Mouse (Mus musculus) heart, postnatal 0 days (tissue): ENCODE data around the gene Il18r1. TPM values are rescaled to one million over a fixed set of nuclear protein-coding genes. Genes with fewer than 3 reads are reported as not detected.

Source experiments
- ATAC-seq: fragments of 200-750 bp; cut with Nextera tagmentation; 2 replicates; pipeline ENCODE4 v1.8.0; 2017; ENCODE audit warnings: low read depth, moderate number of reproducible peaks, moderate library complexity; ENCODE audit not compliant: insufficient read depth
- DNase-seq: peaks from one replicate; pipeline ENCODE4 v3.0.0-alpha.2; 2016; ENCODE audit warnings: low spot score
- H3K27ac ChIP-seq: fragments of 300-500 bp; sonication (generic); 2 replicates; pipeline ENCODE4 v1.5.1; 2014; ENCODE audit warnings: low read depth, mild to moderate bottlenecking
- H3K27me3 ChIP-seq: fragments of 300-500 bp; sonication (generic); 2 replicates; pipeline ENCODE4 v1.6.1; 2014; ENCODE audit warnings: low read length, mixed read lengths; ENCODE audit not compliant: control insufficient read depth, insufficient read depth
- H3K36me3 ChIP-seq: fragments of 300-500 bp; sonication (generic); replicated peaks from 2 replicates; pipeline ENCODE4 v1.6.1; 2014; ENCODE audit warnings: low read length, mixed read lengths; ENCODE audit not compliant: control insufficient read depth, insufficient read depth
- H3K4me1 ChIP-seq: fragments of 300-500 bp; sonication (generic); 2 replicates; pipeline ENCODE4 v1.6.1; 2014; ENCODE audit warnings: antibody characterized with exemption; ENCODE audit not compliant: control insufficient read depth, insufficient read depth
- H3K4me2 ChIP-seq: fragments of 300-500 bp; sonication (generic); 2 replicates; pipeline ENCODE4 v1.6.1; 2014; ENCODE audit warnings: low read depth, mild to moderate bottlenecking, low read length, moderate library complexity
- H3K4me3 ChIP-seq: fragments of 300-500 bp; sonication (generic); 2 replicates; pipeline ENCODE4 v1.5.1; 2014; ENCODE audit warnings: low read depth, low read length
- H3K9ac ChIP-seq: fragments of 300-500 bp; sonication (generic); replicated peaks from 2 replicates; pipeline ENCODE4 v1.6.1; 2014; ENCODE audit warnings: low read depth, low read length, mixed read lengths
- H3K9me3 ChIP-seq: fragments of 300-500 bp; sonication (generic); replicated peaks from 2 replicates; pipeline ENCODE4 v1.6.1; 2016; ENCODE audit warnings: low read length; ENCODE audit not compliant: control insufficient read depth
- CTCF ChIP-seq: IDR thresholded peaks from 2 replicates; pipeline ENCODE4 v1.5.1; 2016; ENCODE audit warnings: antibody characterized with exemption, control low read depth, low read depth
- EP300 ChIP-seq: IDR thresholded peaks from 2 replicates; pipeline ENCODE4 v1.6.1; 2016; ENCODE audit warnings: antibody characterized with exemption, low read depth
- WGBS: fragments of 180-500 bp; shearing (Covaris S2); extraction: QIAGEN DNeasy Blood & Tissue Kit; methylation state at CpG from one replicate; pipeline ENCODE4 v1.1.7; 2014; 5-methylcytosine and 5-hydroxymethylcytosine counted together
- polyA plus RNA-seq: library from polyadenylated mRNA; unstranded; fragments of >200 nt; fragmentation: Nextera tagmentation; extraction: Ambion mirVana; gene quantifications from 2 replicates; pipeline ENCODE4 v1.2.1, GENCODE M21; 2015
- total RNA-seq: library from RNA; depleted of rRNA; stranded (reverse); fragments of >200 nt; gene quantifications from 2 replicates; pipeline ENCODE4 v1.2.3, GENCODE M21; 2014; ENCODE audit warnings: low replicate concordance; rRNA removed

Il18r1 gene
- total and polyA plus RNA-seq, 2 experiments from 2014 or later = 0.46 to 0.97 TPM

- Histone ChIP-seq H3K9me3 (no peaks in the 10 kb centered on the region), H3K27me3 (no peaks in the 10 kb centered on the region), H3K27ac (no peak overlapping the region), H3K36me3 (no peaks in the 10 kb centered on the region), H3K4me1 (no peaks in the 10 kb centered on the region), H3K4me2 (no peak overlapping the region), H3K4me3 (no peak overlapping the region), H3K9ac (no peak overlapping the region)
- WGBS = 65% methylated on average over 5 of the region's 5 CpGs
- ATAC-seq (no peak), DNase-seq (no peak)
- TF ChIP-seq CTCF = peak; percentile 40
- TF ChIP-seq EP300 = no peak
These were observed 72.2 kb downstream of the Il18r1 start for GRCm38 (mm10) chr1:40537577-40537976.

- no peaks in the 10 kb centered on the region for H3K4me1 ChIP-seq
- H3K36me3 ChIP-seq = no peaks in the 10 kb centered on the region
- TF ChIP-seq CTCF (peak; percentile 72), EP300 (no peak)
- DNase-seq (peak; percentile 40), ATAC-seq (no peak)
- H3K27me3 ChIP-seq = no peaks in the 10 kb centered on the region
- no peak overlapping the region for H3K4me2 ChIP-seq
- no peak overlapping the region for H3K4me3 ChIP-seq
- no peak overlapping the region for H3K27ac ChIP-seq
- H3K9ac ChIP-seq = no peak overlapping the region
- H3K9me3 ChIP-seq = no peaks in the 10 kb centered on the region
- WGBS = 1% methylated on average over 2 of the region's 2 CpGs
These were observed 79.3 kb downstream of the Il18r1 start for GRCm38 (mm10) chr1:40544650-40545049.

GRCm38 (mm10) chr1:40546645-40547044 is 81.3 kb downstream of the Il18r1 start:
- H3K4me3 ChIP-seq = no peak overlapping the region
- H3K4me1 ChIP-seq = no peaks in the 10 kb centered on the region
- H3K27ac ChIP-seq = no peak overlapping the region
- no peak for TF ChIP-seq CTCF
- no peak for TF ChIP-seq EP300
- H3K27me3 ChIP-seq = no peaks in the 10 kb centered on the region
- DNase-seq (no peak), ATAC-seq (no peak)
- 55% methylated on average over 4 of the region's 4 CpGs for WGBS
- no peaks in the 10 kb centered on the region for H3K9me3 ChIP-seq
- no peak overlapping the region for H3K9ac ChIP-seq
- H3K36me3 ChIP-seq = no peaks in the 10 kb centered on the region
- no peak overlapping the region for H3K4me2 ChIP-seq

- Histone ChIP-seq H3K9me3 (no peaks in the 10 kb centered on the region), H3K36me3 (no peaks in the 10 kb centered on the region), H3K27ac (no peak overlapping the region), H3K4me3 (no peak overlapping the region), H3K4me1 (no peaks in the 10 kb centered on the region), H3K9ac (no peak overlapping the region), H3K27me3 (no peaks in the 10 kb centered on the region), H3K4me2 (no peak overlapping the region)
- no peak for ATAC-seq
- WGBS = 74% methylated on average over 11 of the region's 11 CpGs
- no peak for TF ChIP-seq EP300
- TF ChIP-seq CTCF = no peak
- no peak for DNase-seq
These were observed 81.8 kb downstream of the Il18r1 start for GRCm38 (mm10) chr1:40547064-40547572.

DNA sequence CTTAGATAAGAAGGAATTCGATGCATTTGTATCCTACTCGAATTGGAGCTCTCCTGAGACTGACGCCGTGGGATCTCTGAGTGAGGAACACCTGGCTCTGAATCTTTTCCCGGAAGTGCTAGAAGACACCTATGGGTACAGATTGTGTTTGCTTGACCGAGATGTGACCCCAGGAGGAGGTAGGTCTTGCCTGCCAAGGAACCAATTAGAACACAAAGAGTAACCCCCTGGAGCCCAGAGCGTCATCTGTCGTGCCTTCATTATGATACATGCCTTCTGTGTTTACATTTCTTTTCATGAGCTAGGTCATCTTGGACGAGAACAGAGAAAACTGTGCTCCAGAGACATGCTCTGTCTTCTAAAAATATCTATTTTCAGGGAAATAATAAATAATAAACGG is 82.4 kb downstream of the Il18r1 start:
- H3K27ac ChIP-seq = no peak overlapping the region
- no peaks in the 10 kb centered on the region for H3K27me3 ChIP-seq
- DNase-seq (no peak), ATAC-seq (no peak)
- no peak overlapping the region for H3K4me2 ChIP-seq
- no peak overlapping the region for H3K9ac ChIP-seq
- WGBS = 60% methylated on average over 10 of the region's 10 CpGs
- no peak for TF ChIP-seq CTCF
- TF ChIP-seq EP300 = no peak
- H3K36me3 ChIP-seq = no peaks in the 10 kb centered on the region
- no peaks in the 10 kb centered on the region for H3K4me1 ChIP-seq
- no peaks in the 10 kb centered on the region for H3K9me3 ChIP-seq
- no peak overlapping the region for H3K4me3 ChIP-seq

Other genes with a start within 250 kb of the Il18r1 start
- gene Il1r1, start 240.5 kb upstream of the Il18r1 start, total RNA-seq = 4.7 and 5.2 TPM in 2 replicates
- gene Il1r1, start 240.5 kb upstream of the Il18r1 start, polyA plus RNA-seq = 5.1 and 5.6 TPM in 2 replicates
- gene Il1rl2, start 140.9 kb upstream of the Il18r1 start, total RNA-seq = 2.5 and 9.4 TPM in 2 replicates
- gene Il1rl2, start 140.9 kb upstream of the Il18r1 start, polyA plus RNA-seq = 2.3 and 2.5 TPM in 2 replicates
- gene Il1rl1, start 36.0 kb upstream of the Il18r1 start, total RNA-seq = 0.15 and 1.6 TPM in 2 replicates
- gene Il1rl1, start 36.0 kb upstream of the Il18r1 start, polyA plus RNA-seq = 0.29 TPM in 2 replicates
- 0.27 TPM in 1 of 2 replicates, not detected in the other for gene Il18rap, start 49.8 kb downstream of the Il18r1 start, total RNA-seq
- 0.07 and 0.10 TPM in 2 replicates for gene Il18rap, start 49.8 kb downstream of the Il18r1 start, polyA plus RNA-seq
- not detected in 2 replicates for gene Slc9a4, start 114.5 kb downstream of the Il18r1 start, total RNA-seq
- gene Slc9a4, start 114.5 kb downstream of the Il18r1 start, polyA plus RNA-seq = not detected in 2 replicates
- 0.35 and 4.6 TPM in 2 replicates for gene Slc9a2, start 215.0 kb downstream of the Il18r1 start, total RNA-seq
- gene Slc9a2, start 215.0 kb downstream of the Il18r1 start, polyA plus RNA-seq = 0.64 and 0.67 TPM in 2 replicates